Mouse (Mus musculus) forebrain, embryonic 10.5 days (tissue): ENCODE data around the gene Tspan15. TPM values are rescaled to one million over a fixed set of nuclear protein-coding genes. Genes with fewer than 3 reads are reported as not detected.
A peak's percentile ranks its signal among the peaks of the same experiment; 100 is the strongest.

Source experiments
- DNase-seq: peaks from one replicate; pipeline ENCODE4 v3.0.0-alpha.2; 2017; ENCODE audit warnings: low spot score; ENCODE audit errors: extremely low spot score
- H3K27ac ChIP-seq: fragments of 300-500 bp; sonication (generic); 2 replicates; pipeline ENCODE4 v1.5.1; 2016; ENCODE audit warnings: mild to moderate bottlenecking
- H3K27me3 ChIP-seq: fragments of 300-500 bp; sonication (generic); 2 replicates; pipeline ENCODE4 v1.6.1; 2016; ENCODE audit warnings: mild to moderate bottlenecking; ENCODE audit not compliant: poor library complexity, severe bottlenecking
- H3K36me3 ChIP-seq: fragments of 300-500 bp; sonication (generic); replicated peaks from 2 replicates; pipeline ENCODE4 v1.6.1; 2016; ENCODE audit warnings: mild to moderate bottlenecking, moderate library complexity
- H3K4me1 ChIP-seq: fragments of 300-500 bp; sonication (generic); 2 replicates; pipeline ENCODE4 v1.6.1; 2016
- H3K4me3 ChIP-seq: fragments of 300-500 bp; sonication (generic); 2 replicates; pipeline ENCODE4 v1.5.1; 2016; ENCODE audit warnings: mild to moderate bottlenecking, moderate library complexity
- H3K9me3 ChIP-seq: fragments of 300-500 bp; sonication (generic); 2 replicates; pipeline ENCODE4 v1.6.1; 2016; ENCODE audit warnings: mild to moderate bottlenecking, moderate library complexity
- WGBS: fragments of 180-500 bp; shearing (Covaris S2); methylation state at CpG from one replicate; pipeline ENCODE4 v1.1.7; 2016; 5-methylcytosine and 5-hydroxymethylcytosine counted together
- polyA plus RNA-seq: library from polyadenylated mRNA; unstranded; fragments of >200 nt; fragmentation: Nextera tagmentation; extraction: Ambion mirVana; gene quantifications from 2 replicates; pipeline ENCODE4 v1.2.1, GENCODE M21; 2016

Tspan15 gene
- 20.3 and 21.9 TPM in 2 replicates for polyA plus RNA-seq

DNA sequence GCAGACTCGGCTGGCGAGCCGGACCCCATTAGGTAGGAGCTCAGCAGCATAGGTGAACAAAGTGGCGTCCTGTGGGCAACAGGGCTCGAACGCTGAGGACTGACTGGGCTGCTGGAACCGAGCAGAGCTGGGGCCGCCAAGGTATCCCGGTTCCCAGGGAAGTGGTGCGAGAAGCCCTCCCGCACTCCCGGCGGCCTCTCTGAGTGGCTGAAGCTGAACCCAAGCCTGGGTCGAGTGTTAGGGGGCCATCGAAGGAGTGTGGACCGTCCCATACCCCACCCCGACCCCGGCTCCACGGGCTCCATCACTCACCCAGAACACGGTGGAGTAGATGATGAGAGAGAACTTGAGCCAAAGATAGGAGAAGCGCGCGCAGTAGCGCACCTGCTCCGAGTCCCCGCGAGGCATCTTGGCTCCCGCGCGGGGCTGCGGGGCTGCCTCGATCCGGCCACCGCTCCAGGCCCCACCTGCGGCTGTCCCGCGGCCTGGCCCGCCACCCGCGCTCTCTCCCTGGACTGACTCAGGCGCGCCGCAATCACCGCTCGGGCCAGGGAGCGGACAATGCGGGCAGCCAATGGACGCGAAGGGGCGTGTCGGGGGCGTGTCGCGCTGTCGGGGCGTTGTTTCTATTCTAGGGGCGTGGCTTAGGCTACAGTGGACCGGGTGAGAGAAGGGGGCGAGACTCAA, at the start of gene Tspan15:
Gene Tspan15 (minus strand): TSS at position 544 of the 687 bp plus-strand sequence.
- under 1% methylated on average over 59 of the region's 59 CpGs for WGBS
- peak within 1 kb of the TSS; percentile 80 for H3K4me3 ChIP-seq
- no peaks in the 10 kb centered on the region for H3K9me3 ChIP-seq
- no peaks in the 10 kb centered on the region for H3K36me3 ChIP-seq
- peaks cover 40% of the 10 kb centered on the region for H3K27me3 ChIP-seq
- peaks cover 29% of the 10 kb centered on the region for H3K4me1 ChIP-seq
- DNase-seq: peak; percentile 98
- H3K27ac ChIP-seq: peak within 1 kb of the TSS; percentile 87

DNA sequence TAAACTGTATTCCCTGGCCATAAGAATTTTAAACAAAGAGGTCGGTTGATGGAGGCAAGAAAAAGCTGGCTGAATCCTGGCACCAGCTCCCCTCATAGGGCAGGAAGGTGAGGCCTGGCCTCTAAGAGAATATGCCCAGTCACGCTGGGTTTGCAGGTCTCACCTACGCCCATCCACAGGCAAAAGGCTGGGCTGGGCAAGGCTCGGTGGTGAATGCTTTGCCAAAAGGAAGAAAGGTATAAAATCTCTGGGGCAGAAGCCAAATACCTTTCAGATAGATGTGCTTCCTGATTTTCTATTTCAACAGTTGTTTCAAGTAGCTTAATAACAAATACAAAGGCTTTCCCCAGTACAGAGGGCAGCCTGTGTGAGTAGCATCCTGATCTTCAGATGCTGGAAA, 48.6 kb upstream of the Tspan15 start:
- Histone ChIP-seq H3K4me1 (no peaks in the 10 kb centered on the region), H3K27me3 (no peaks in the 10 kb centered on the region), H3K4me3 (no peak overlapping the region), H3K9me3 (0 out of 2 replicates have a peak, but pooled peaks cover 6% of the 10 kb centered on the region), H3K36me3 (peaks cover 34% of the 10 kb centered on the region), H3K27ac (no peak overlapping the region)
- 90% methylated on average over 4 of the region's 4 CpGs for WGBS
- DNase-seq: no peak

DNA sequence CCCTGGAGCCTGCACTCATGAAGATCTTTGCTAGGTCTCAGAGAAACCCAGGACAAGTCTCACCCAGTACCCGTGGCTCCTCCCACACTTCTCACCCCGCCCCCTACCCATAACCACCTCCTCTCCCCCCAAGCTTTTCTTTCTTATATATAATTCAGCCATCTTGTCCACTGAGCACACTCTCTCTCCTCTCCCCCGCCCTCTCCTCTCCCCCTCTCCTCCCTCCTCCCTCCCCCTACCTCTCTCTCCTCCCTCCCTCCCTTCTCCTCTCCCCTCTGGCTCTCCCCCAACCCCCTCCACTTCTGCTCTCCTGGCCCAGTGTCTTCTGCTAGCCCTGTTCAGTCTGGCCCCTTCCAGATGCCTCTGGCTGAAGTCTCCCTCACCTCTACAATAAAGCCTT, 48.0 kb upstream of the Tspan15 start:
- H3K9me3 ChIP-seq: 0 out of 2 replicates have a peak, but pooled peaks cover 6% of the 10 kb centered on the region
- H3K4me1 ChIP-seq: no peaks in the 10 kb centered on the region
- no peak overlapping the region for H3K27ac ChIP-seq
- 73% methylated on average over 3 of the region's 3 CpGs for WGBS
- H3K27me3 ChIP-seq: no peaks in the 10 kb centered on the region
- no peak overlapping the region for H3K4me3 ChIP-seq
- DNase-seq: no peak
- H3K36me3 ChIP-seq: peaks cover 34% of the 10 kb centered on the region

DNA sequence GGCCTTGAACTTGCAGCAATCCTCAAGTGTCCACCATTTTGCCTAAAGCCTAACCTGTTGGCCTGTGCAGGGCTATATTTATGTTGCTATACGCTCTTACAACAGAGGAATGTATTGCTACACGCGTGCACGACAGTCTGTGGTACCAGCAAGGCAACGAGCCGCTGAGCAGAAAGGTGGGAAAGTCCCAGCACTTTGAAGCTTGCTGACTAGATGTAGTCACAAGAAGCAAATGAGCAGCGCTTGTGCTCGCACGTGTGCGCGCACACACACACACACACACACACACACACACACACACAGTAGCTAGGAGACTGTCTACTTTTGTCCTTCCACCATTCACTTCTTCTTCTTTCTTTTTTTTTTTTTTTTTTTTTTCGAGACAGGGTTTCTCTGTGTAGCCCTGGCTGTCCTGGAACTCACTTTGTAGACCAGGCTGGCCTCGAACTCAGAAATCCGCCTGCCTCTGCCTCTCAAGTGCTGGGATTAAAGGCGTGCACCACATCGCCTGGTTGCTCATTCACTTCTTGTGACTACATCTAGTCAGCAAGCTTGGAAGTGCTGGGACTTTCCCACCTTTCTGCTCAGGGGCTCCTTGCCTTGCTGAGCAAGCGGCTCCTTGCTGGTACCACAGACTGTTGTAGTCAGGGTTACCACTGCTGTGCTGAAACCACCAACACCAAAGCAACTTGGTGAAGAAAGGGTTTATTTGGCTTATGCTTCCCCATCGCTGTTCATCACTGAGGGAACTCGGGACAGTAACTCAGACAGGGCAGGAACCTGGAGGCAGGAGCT, 46.6 kb upstream of the Tspan15 start:
- Histone ChIP-seq H3K27ac (no peak overlapping the region), H3K4me3 (no peak overlapping the region), H3K9me3 (0 out of 2 replicates have a peak, but pooled peaks cover 6% of the 10 kb centered on the region), H3K36me3 (peaks cover 30% of the 10 kb centered on the region), H3K4me1 (no peaks in the 10 kb centered on the region), H3K27me3 (no peaks in the 10 kb centered on the region)
- no peak for DNase-seq
- 96% methylated on average over 18 of the region's 19 CpGs for WGBS

DNA sequence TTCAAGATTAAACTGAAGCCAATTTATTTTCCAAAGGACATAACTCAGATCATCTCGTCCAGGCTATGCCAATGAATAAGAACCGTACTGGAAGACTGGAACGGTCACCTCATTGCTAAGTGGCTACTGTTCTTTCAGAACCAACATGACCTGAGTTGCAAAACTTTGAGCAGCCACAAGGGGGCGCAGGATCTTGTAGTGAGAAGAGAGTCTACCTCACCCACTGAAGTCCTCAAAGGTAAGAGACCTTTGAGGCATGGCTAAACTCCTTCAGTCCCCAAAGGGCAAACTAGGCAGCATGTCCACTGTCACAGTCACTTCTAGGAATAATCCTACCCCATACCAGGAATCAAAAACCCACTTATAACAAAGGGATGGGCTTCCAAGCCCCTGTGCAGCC, 44.2 kb upstream of the Tspan15 start:
- no peaks in the 10 kb centered on the region for H3K27me3 ChIP-seq
- DNase-seq: peak; percentile 82
- H3K9me3 ChIP-seq: 0 out of 2 replicates have a peak, but pooled peaks cover 4% of the 10 kb centered on the region
- no peak overlapping the region for H3K4me3 ChIP-seq
- peaks cover 23% of the 10 kb centered on the region for H3K36me3 ChIP-seq
- H3K27ac ChIP-seq: no peak overlapping the region
- H3K4me1 ChIP-seq: no peaks in the 10 kb centered on the region
- WGBS: 44% methylated on average over 4 of the region's 4 CpGs

DNA sequence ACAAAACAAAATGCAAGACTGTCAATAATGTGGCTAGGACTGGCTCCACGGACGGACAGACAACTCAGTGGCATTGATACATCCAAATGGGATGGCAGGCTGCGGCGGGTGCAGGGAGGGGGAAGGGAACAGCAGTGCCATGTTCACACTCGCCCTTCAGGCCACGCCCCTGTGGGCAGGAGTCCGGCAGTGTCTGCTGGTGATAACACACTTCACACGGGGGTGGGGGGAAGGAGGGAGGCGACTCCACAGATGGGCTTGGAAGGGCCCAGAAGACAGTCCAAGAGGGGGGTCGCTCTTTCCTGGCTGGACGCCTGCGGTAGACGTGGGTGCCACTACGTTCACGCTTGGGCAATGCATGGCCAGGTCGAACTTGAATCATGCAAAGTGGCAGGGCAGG, 38.2 kb upstream of the Tspan15 start:
- Histone ChIP-seq H3K9me3 (no peaks in the 10 kb centered on the region), H3K36me3 (peaks cover 17% of the 10 kb centered on the region), H3K27me3 (0 out of 2 replicates have a peak, but pooled peaks cover 5% of the 10 kb centered on the region), H3K4me3 (no peak overlapping the region), H3K27ac (no peak overlapping the region), H3K4me1 (peaks cover 12% of the 10 kb centered on the region; the same call in 1 of the 2 replicates)
- 89% methylated on average over 16 of the region's 16 CpGs for WGBS
- no peak for DNase-seq

GRCm38 (mm10) chr10:62264299-62264698, 33.2 kb upstream of the Tspan15 start:
- no peak for DNase-seq
- WGBS: 88% methylated on average over 2 of the region's 2 CpGs
- peaks cover 1% of the 10 kb centered on the region; the same call in 1 of the 2 replicates for H3K36me3 ChIP-seq
- peaks cover 21% of the 10 kb centered on the region for H3K4me1 ChIP-seq
- 0 out of 2 replicates have a peak, but pooled peaks cover 8% of the 10 kb centered on the region for H3K27me3 ChIP-seq
- H3K27ac ChIP-seq: no peak overlapping the region
- no peak overlapping the region for H3K4me3 ChIP-seq
- no peaks in the 10 kb centered on the region for H3K9me3 ChIP-seq

DNA sequence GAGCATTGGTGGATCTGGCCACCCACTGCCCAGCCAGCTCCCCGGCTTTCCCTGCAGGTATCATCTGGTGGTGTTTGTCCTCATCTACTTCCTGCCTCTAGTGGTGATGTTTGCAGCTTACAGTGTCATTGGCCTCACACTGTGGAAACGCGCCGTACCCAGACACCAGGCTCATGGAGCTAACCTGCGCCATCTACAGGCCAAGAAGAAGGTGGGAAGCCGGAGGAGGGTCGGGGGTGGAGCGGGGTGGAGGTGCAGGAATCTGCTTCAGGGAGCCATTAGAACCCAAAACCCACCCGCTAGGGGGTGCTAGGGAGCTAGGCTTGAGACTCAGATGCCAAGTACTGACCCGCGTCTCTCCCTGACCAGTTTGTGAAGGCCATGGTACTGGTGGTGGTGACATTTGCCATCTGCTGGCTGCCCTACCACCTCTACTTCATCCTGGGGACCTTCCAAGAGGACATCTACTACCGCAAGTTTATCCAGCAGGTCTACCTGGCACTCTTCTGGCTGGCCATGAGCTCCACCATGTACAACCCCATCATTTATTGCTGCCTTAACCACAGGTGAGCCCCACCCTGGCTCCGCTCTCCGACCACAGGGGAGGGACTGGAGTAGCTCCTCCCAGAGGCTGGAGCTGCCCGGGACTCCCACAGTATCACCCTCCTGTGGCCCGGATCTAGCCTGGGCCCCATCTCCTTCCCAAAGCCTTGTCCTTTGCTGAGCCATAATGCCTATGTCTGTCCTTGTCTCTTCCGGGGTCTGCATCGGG, 30.2 kb upstream of the Tspan15 start:
- Histone ChIP-seq H3K27ac (no peak overlapping the region), H3K4me1 (peaks cover 17% of the 10 kb centered on the region), H3K27me3 (0 out of 2 replicates have a peak, but pooled peaks cover 8% of the 10 kb centered on the region), H3K4me3 (no peak overlapping the region), H3K36me3 (no peaks in the 10 kb centered on the region), H3K9me3 (no peaks in the 10 kb centered on the region)
- DNase-seq: peak; percentile 90
- WGBS: 18% methylated on average over 18 of the region's 18 CpGs

- H3K9me3 ChIP-seq: no peaks in the 10 kb centered on the region
- H3K4me1 ChIP-seq: peaks cover 9% of the 10 kb centered on the region
- DNase-seq: no peak
- WGBS: 89% methylated on average over 5 of the region's 5 CpGs
- no peak overlapping the region for H3K4me3 ChIP-seq
- H3K36me3 ChIP-seq: no peaks in the 10 kb centered on the region
- 0 out of 2 replicates have a peak, but pooled peaks cover 3% of the 10 kb centered on the region for H3K27me3 ChIP-seq
- H3K27ac ChIP-seq: no peak overlapping the region
Observed at GRCm38 (mm10) chr10:62258298-62258697, 27.2 kb upstream of the Tspan15 start.

GRCm38 (mm10) chr10:62252496-62253235, 21.6 kb upstream of the Tspan15 start:
- Histone ChIP-seq H3K4me1 (peaks cover 2% of the 10 kb centered on the region; the same call in 1 of the 2 replicates), H3K9me3 (no peaks in the 10 kb centered on the region), H3K4me3 (no peak overlapping the region), H3K36me3 (no peaks in the 10 kb centered on the region), H3K27me3 (no peaks in the 10 kb centered on the region), H3K27ac (no peak overlapping the region)
- DNase-seq: no peak
- 88% methylated on average over 27 of the region's 27 CpGs for WGBS

GRCm38 (mm10) chr10:62252000-62252488, 21.0 kb upstream of the Tspan15 start, which contains the start of gene Tacr2:
Tacr2 (plus strand) TSS chr10:62252438.
- DNase-seq: no peak
- Histone ChIP-seq H3K27ac (no peak within 1 kb of the TSS), H3K4me1 (peaks cover 5% of the 10 kb centered on the region), H3K4me3 (no peak within 1 kb of the TSS), H3K9me3 (no peaks in the 10 kb centered on the region), H3K36me3 (no peaks in the 10 kb centered on the region), H3K27me3 (no peaks in the 10 kb centered on the region)
- WGBS: 63% methylated on average over 12 of the region's 12 CpGs
